Mouse (Mus musculus): ENCODE data around the gene Tmem236. TPM values are rescaled to one million over a fixed set of nuclear protein-coding genes. Genes with fewer than 3 reads are reported as not detected.

Gene Tmem236
- polyA plus RNA-seq, 1 experiment from 2014 or later, result 2.9 TPM

GRCm38 (mm10) chr2:14206798-14207197 is 32.5 kb downstream of the Tmem236 start:
- H3K4me3 ChIP-seq (replicated peaks; ENCODE audit: low read length), result no peak overlapping the region
- H3K27me3 ChIP-seq (ENCODE audit: control insufficient read depth, insufficient read depth, low read length), result no peaks in the 10 kb centered on the region; the same call in 1 of the 2 replicates
- H3K4me2 ChIP-seq (ENCODE audit: low read depth, low read length), result no peak overlapping the region
- H3K4me1 ChIP-seq (ENCODE audit: control insufficient read depth, insufficient read depth, low read length), result no peaks in the 10 kb centered on the region
- H3K27ac ChIP-seq (ENCODE audit: low read length), result no peak overlapping the region
- ATAC-seq (ENCODE audit: insufficient read depth, low FRiP score), result no peak
- no peak overlapping the region for H3K9ac ChIP-seq (ENCODE audit: low read length)
- H3K9me3 ChIP-seq (replicated peaks; ENCODE audit: control insufficient read depth, low read length), result no peaks in the 10 kb centered on the region
- 76% methylated on average over 4 of the region's 4 CpGs for WGBS
- H3K36me3 ChIP-seq (ENCODE audit: control insufficient read depth, insufficient read depth, low read length), result no peaks in the 10 kb centered on the region

GRCm38 (mm10) chr2:14210731-14211130 is 36.4 kb downstream of the Tmem236 start:
- Histone ChIP-seq H3K4me2 (ENCODE audit: low read depth, low read length) (no peak overlapping the region), H3K27me3 (ENCODE audit: control insufficient read depth, insufficient read depth, low read length) (no peaks in the 10 kb centered on the region; the same call in 1 of the 2 replicates), H3K4me1 (ENCODE audit: control insufficient read depth, insufficient read depth, low read length) (no peaks in the 10 kb centered on the region), H3K36me3 (ENCODE audit: control insufficient read depth, insufficient read depth, low read length) (no peaks in the 10 kb centered on the region), H3K4me3 (replicated peaks; ENCODE audit: low read length) (no peak overlapping the region), H3K27ac (ENCODE audit: low read length) (no peak overlapping the region), H3K9ac (ENCODE audit: low read length) (no peak overlapping the region), H3K9me3 (replicated peaks; ENCODE audit: control insufficient read depth, low read length) (no peaks in the 10 kb centered on the region)
- 84% methylated on average over 1 of the region's 1 CpGs for WGBS
- no peak for ATAC-seq (ENCODE audit: insufficient read depth, low FRiP score)

- no peaks in the 10 kb centered on the region for H3K4me1 ChIP-seq (ENCODE audit: control insufficient read depth, insufficient read depth, low read length)
- ATAC-seq (ENCODE audit: insufficient read depth, low FRiP score), result peak; percentile 77
- H3K9ac ChIP-seq (ENCODE audit: low read length), result no peak overlapping the region
- H3K27me3 ChIP-seq (ENCODE audit: control insufficient read depth, insufficient read depth, low read length), result no peaks in the 10 kb centered on the region; the same call in 1 of the 2 replicates
- no peaks in the 10 kb centered on the region for H3K9me3 ChIP-seq (replicated peaks; ENCODE audit: control insufficient read depth, low read length)
- no peak overlapping the region for H3K4me2 ChIP-seq (ENCODE audit: low read depth, low read length)
- H3K36me3 ChIP-seq (ENCODE audit: control insufficient read depth, insufficient read depth, low read length), result no peaks in the 10 kb centered on the region
- H3K4me3 ChIP-seq (replicated peaks; ENCODE audit: low read length), result no peak overlapping the region
- no peak overlapping the region for H3K27ac ChIP-seq (ENCODE audit: low read length)
Observed at GRCm38 (mm10) chr2:14211606-14212005, 37.3 kb downstream of the Tmem236 start.

- Histone ChIP-seq H3K4me3 (replicated peaks; ENCODE audit: low read length) (no peak overlapping the region), H3K27me3 (ENCODE audit: control insufficient read depth, insufficient read depth, low read length) (no peaks in the 10 kb centered on the region), H3K27ac (ENCODE audit: low read length) (no peak overlapping the region), H3K4me1 (ENCODE audit: control insufficient read depth, insufficient read depth, low read length) (no peaks in the 10 kb centered on the region), H3K9me3 (replicated peaks; ENCODE audit: control insufficient read depth, low read length) (no peaks in the 10 kb centered on the region), H3K36me3 (ENCODE audit: control insufficient read depth, insufficient read depth, low read length) (no peaks in the 10 kb centered on the region), H3K4me2 (ENCODE audit: low read depth, low read length) (no peak overlapping the region), H3K9ac (ENCODE audit: low read length) (no peak overlapping the region)
- ATAC-seq (ENCODE audit: insufficient read depth, low FRiP score), result no peak
- 57% methylated on average over 3 of the region's 3 CpGs for whole genome bisulfite sequencing
Observed at GRCm38 (mm10) chr2:14214764-14215163, 40.4 kb downstream of the Tmem236 start.

- ATAC-seq (ENCODE audit: insufficient read depth, low FRiP score), result no peak
- 68% methylated on average over 3 of the region's 3 CpGs for WGBS
- Histone ChIP-seq H3K9ac (ENCODE audit: low read length) (no peak overlapping the region), H3K9me3 (replicated peaks; ENCODE audit: control insufficient read depth, low read length) (no peaks in the 10 kb centered on the region), H3K4me3 (replicated peaks; ENCODE audit: low read length) (no peak overlapping the region), H3K4me1 (ENCODE audit: control insufficient read depth, insufficient read depth, low read length) (no peaks in the 10 kb centered on the region), H3K36me3 (ENCODE audit: control insufficient read depth, insufficient read depth, low read length) (no peaks in the 10 kb centered on the region), H3K27ac (ENCODE audit: low read length) (no peak overlapping the region), H3K27me3 (ENCODE audit: control insufficient read depth, insufficient read depth, low read length) (no peaks in the 10 kb centered on the region), H3K4me2 (ENCODE audit: low read depth, low read length) (no peak overlapping the region)
Observed at GRCm38 (mm10) chr2:14216653-14217052, 42.3 kb downstream of the Tmem236 start.

GRCm38 (mm10) chr2:14218126-14218525 is 43.8 kb downstream of the Tmem236 start:
- Histone ChIP-seq H3K27ac (ENCODE audit: low read length) (no peak overlapping the region), H3K4me3 (replicated peaks; ENCODE audit: low read length) (no peak overlapping the region), H3K4me2 (ENCODE audit: low read depth, low read length) (no peak overlapping the region), H3K36me3 (ENCODE audit: control insufficient read depth, insufficient read depth, low read length) (no peaks in the 10 kb centered on the region), H3K9me3 (replicated peaks; ENCODE audit: control insufficient read depth, low read length) (no peaks in the 10 kb centered on the region), H3K9ac (ENCODE audit: low read length) (no peak overlapping the region), H3K27me3 (ENCODE audit: control insufficient read depth, insufficient read depth, low read length) (no peaks in the 10 kb centered on the region), H3K4me1 (ENCODE audit: control insufficient read depth, insufficient read depth, low read length) (no peaks in the 10 kb centered on the region)
- no peak for ATAC-seq (ENCODE audit: insufficient read depth, low FRiP score)
- WGBS, result 79% methylated on average over 6 of the region's 6 CpGs

GRCm38 (mm10) chr2:14224387-14224786 is 50.1 kb downstream of the Tmem236 start:
- Histone ChIP-seq H3K27ac (ENCODE audit: low read length) (no peak overlapping the region), H3K4me2 (ENCODE audit: low read depth, low read length) (no peak overlapping the region), H3K36me3 (ENCODE audit: control insufficient read depth, insufficient read depth, low read length) (no peaks in the 10 kb centered on the region), H3K27me3 (ENCODE audit: control insufficient read depth, insufficient read depth, low read length) (no peaks in the 10 kb centered on the region), H3K9ac (ENCODE audit: low read length) (no peak overlapping the region), H3K4me1 (ENCODE audit: control insufficient read depth, insufficient read depth, low read length) (no peaks in the 10 kb centered on the region), H3K9me3 (replicated peaks; ENCODE audit: control insufficient read depth, low read length) (no peaks in the 10 kb centered on the region), H3K4me3 (replicated peaks; ENCODE audit: low read length) (no peak overlapping the region)
- 77% methylated on average over 4 of the region's 4 CpGs for WGBS
- no peak for ATAC-seq (ENCODE audit: insufficient read depth, low FRiP score)

GRCm38 (mm10) chr2:14228495-14228894 is 54.2 kb downstream of the Tmem236 start:
- WGBS, result 55% methylated on average over 6 of the region's 6 CpGs

GRCm38 (mm10) chr2:14229149-14229548 is 54.8 kb downstream of the Tmem236 start, which contains the start of gene Mrc1:
Mrc1 (plus strand) TSS chr2:14229392.
- H3K27me3 ChIP-seq (ENCODE audit: control insufficient read depth, insufficient read depth, low read length), result no peaks in the 10 kb centered on the region
- H3K36me3 ChIP-seq (ENCODE audit: control insufficient read depth, insufficient read depth, low read length), result no peaks in the 10 kb centered on the region
- no peak within 1 kb of the TSS for H3K4me2 ChIP-seq (ENCODE audit: low read depth, low read length)
- no peaks in the 10 kb centered on the region for H3K9me3 ChIP-seq (replicated peaks; ENCODE audit: control insufficient read depth, low read length)
- WGBS, result 54% methylated on average over 3 of the region's 3 CpGs
- H3K27ac ChIP-seq (ENCODE audit: low read length), result no peak within 1 kb of the TSS
- ATAC-seq (ENCODE audit: insufficient read depth, low FRiP score), result no peak
- no peaks in the 10 kb centered on the region for H3K4me1 ChIP-seq (ENCODE audit: control insufficient read depth, insufficient read depth, low read length)
- H3K4me3 ChIP-seq (replicated peaks; ENCODE audit: low read length), result no peak within 1 kb of the TSS
- H3K9ac ChIP-seq (ENCODE audit: low read length), result no peak within 1 kb of the TSS

More at GRCm38 (mm10) chr2:14228495-14228894, 54.2 kb downstream of the Tmem236 start:
- H3K9ac ChIP-seq (ENCODE audit: low read length), result no peak overlapping the region
- H3K4me2 ChIP-seq (ENCODE audit: low read depth, low read length), result no peak overlapping the region
- no peaks in the 10 kb centered on the region for H3K27me3 ChIP-seq (ENCODE audit: control insufficient read depth, insufficient read depth, low read length)
- no peaks in the 10 kb centered on the region for H3K9me3 ChIP-seq (replicated peaks; ENCODE audit: control insufficient read depth, low read length)
- H3K4me1 ChIP-seq (ENCODE audit: control insufficient read depth, insufficient read depth, low read length), result no peaks in the 10 kb centered on the region
- no peaks in the 10 kb centered on the region for H3K36me3 ChIP-seq (ENCODE audit: control insufficient read depth, insufficient read depth, low read length)
- ATAC-seq (ENCODE audit: insufficient read depth, low FRiP score), result no peak
- no peak overlapping the region for H3K27ac ChIP-seq (ENCODE audit: low read length)
- H3K4me3 ChIP-seq (replicated peaks; ENCODE audit: low read length), result no peak overlapping the region

GRCm38 (mm10) chr2:14229979-14230378 is 55.7 kb downstream of the Tmem236 start:
- Histone ChIP-seq H3K4me3 (replicated peaks; ENCODE audit: low read length) (no peak overlapping the region), H3K36me3 (ENCODE audit: control insufficient read depth, insufficient read depth, low read length) (no peaks in the 10 kb centered on the region), H3K9ac (ENCODE audit: low read length) (no peak overlapping the region), H3K27me3 (ENCODE audit: control insufficient read depth, insufficient read depth, low read length) (no peaks in the 10 kb centered on the region), H3K9me3 (replicated peaks; ENCODE audit: control insufficient read depth, low read length) (no peaks in the 10 kb centered on the region), H3K27ac (ENCODE audit: low read length) (no peak overlapping the region), H3K4me2 (ENCODE audit: low read depth, low read length) (no peak overlapping the region), H3K4me1 (ENCODE audit: control insufficient read depth, insufficient read depth, low read length) (no peaks in the 10 kb centered on the region)
- WGBS, result 87% methylated on average over 14 of the region's 14 CpGs
- no peak for ATAC-seq (ENCODE audit: insufficient read depth, low FRiP score)
